Mouse (Mus musculus): ENCODE results near the gene Skp1a.
"Not testable (repeated sequence)": the region's sequence is repeated elsewhere in the genome, so short reads cannot be mapped to it uniquely, and the experiment has no call there.

The Skp1a gene

DNA sequence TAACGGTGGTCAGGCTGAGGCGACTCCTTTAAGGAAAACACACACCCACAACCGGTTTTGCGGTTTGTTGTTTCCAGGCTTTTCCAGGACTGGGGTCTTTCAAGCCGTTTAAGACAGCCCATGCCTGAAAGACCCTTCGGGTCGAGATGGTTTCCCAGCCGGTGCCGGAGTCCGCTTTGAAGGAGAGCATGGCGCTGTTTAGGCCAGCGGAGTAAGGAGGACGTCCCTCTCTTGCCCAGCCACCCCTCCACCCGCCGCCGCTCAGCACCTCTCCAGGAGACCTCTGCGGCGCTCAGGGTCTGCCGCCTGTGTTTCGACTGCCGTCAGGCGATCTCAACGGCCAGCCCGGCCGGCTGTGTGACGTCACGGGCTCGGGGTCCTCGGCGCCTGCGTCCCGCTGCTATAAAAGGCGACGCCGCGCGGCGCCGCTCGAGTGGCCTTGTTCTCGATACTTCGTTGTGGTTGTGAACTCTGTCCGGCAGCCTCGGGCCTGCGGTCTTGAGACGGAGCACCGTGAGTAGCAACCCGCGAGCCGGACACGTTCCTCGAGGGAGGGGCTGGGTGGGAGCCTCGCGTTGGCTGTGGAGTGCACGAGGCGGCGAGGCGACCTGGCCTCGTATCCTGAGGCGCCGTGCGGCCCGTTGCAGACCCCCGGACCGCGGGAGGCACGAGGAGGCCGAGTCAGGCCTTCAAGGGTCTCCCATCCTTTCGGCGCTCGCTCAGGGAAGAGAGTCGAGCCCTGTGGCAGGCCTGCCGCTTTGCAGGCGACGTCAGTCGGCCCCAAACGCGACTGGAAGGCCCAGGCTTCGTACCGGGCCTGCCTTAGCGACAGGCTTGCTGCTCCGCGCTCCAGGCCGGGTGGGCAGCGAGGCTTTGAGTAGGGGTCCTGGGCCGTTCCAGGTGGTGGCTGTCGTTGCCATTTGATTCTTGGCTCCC, at the start of gene Skp1a:
Gene Skp1a, plus strand, starts transcription at position 390 of the 936 bp plus-strand sequence.
- peak; percentile 97 for DNase-seq (ENCODE audit: low spot score)

DNA sequence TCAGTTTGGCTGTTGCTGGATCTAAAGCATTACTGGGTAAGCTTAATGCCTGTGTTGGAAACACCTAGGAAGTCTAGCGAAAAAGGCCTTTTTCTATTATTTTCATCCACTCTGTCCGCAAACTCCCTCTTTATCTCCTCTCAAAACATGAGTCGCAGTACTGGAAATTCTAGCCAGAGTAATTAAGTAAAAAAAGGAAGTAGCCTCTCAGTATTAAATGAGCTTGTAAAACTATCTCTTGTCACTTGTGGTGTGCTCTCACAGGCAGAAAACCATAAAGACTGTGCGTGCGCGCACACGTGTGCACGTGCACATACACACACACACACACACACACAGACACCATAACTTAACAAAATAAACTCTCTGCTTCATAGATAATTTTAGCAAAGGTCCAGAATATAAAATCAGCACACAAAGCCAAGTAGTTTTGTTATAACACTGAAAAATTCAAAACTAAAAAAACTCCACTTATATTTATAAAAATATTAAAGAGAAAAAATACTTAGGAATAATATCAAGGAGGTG, 35.2 kb upstream of the Skp1a start:
- DNase-seq (ENCODE audit: low spot score) = not testable (repeated sequence)

DNA sequence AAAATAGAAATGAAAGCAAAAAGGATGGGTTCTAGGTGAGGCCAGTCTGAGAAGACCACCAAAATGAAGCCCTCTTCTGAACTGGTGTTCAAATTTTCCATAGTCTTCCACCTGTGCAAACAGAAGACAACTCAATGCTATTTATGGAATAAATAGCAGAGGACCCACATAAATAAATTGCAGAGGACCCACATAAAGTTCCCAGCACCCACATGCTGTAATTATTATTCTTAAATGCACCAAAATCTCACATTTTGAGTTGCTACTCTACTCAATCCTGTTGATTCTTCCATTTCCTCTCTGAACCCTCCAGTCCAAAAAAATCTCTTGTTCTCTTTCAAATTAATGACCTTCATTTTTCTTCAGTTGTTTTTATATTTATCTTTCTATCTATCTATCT, 17.9 kb upstream of the Skp1a start, which contains the start of gene Olfr1371:
Gene Olfr1371, minus strand, starts transcription at position 101 of the 400 bp plus-strand sequence.
- DNase-seq (ENCODE audit: low spot score) = no peak

DNA sequence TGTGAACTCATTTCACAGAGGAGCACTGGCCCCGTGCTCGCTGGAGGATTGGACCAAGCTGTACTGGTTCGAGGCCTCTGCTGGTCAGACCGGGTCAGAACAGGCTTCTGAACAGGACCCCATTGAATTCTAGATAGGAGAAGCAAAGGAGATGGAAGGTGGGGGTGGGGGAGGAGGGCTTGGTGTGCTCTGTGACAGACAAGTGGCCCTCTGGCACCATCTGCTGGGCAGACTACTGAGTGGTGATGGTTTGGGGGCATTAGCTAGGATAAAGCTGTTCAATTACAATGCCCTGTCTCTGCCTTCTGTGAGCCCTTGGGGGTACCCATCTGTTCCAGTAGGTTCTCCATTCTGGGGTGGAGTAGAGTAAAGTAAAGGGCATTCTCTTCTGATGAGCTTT, 11.5 kb upstream of the Skp1a start:
- peak; percentile 74 for DNase-seq (ENCODE audit: low spot score)

DNA sequence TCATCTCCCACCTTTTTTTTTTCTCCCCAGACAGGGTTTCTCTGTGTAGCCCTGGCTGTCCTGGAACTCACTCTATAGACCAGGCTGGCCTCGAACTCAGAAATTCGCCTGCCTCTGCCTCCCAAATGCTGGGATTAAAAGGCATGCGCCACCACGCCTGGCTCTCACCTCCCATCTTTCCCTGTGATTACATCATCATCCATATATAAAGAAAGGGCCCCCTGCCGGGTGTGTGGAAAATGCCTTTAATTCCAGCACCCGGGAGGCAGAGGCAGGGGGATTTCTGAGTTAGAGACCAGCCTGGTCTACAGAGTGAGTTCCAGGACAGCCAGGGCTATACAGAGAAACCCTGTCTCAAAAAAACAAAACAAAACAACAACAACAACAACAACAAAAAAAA, 9.9 kb upstream of the Skp1a start:
- DNase-seq (ENCODE audit: low spot score) = not testable (repeated sequence)

- no peak for DNase-seq (ENCODE audit: low spot score)
These were observed 8.9 kb upstream of the Skp1a start for GRCm38 (mm10) chr11:52222891-52223290.

DNA sequence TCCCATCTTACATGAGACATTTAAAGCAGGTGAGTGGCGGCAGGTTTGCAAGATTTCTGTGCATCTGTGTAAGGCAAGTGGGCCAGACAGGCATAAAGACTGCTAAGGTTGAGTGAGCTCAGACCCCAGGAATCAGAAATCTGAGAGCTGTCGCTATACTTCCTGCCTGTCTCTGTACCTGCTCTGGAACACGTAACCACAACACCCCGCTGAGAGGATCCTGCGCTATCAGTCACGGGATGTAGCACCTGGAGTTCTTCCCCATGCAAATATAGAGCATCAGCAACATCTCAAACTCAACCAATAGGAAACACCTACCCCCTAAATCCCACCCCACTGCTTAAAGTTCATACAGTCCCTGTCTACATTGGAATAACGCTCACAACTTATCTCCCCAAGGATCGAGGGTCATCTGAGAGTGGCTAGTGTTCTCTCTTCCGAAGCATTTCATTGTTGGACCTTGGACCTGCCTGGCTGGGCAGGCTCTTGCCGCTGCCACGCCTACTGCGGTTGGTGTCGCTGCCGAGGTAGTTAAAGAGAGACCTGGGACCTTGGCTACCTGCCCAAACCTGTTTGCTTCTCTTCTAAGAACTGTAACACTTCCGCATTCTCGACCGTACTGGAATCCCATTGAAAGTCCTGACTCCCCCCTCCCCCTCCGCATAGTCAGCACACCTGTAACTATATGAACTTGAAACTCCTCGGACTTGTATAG, 7.7 kb upstream of the Skp1a start:
- no peak for DNase-seq (ENCODE audit: low spot score)

DNA sequence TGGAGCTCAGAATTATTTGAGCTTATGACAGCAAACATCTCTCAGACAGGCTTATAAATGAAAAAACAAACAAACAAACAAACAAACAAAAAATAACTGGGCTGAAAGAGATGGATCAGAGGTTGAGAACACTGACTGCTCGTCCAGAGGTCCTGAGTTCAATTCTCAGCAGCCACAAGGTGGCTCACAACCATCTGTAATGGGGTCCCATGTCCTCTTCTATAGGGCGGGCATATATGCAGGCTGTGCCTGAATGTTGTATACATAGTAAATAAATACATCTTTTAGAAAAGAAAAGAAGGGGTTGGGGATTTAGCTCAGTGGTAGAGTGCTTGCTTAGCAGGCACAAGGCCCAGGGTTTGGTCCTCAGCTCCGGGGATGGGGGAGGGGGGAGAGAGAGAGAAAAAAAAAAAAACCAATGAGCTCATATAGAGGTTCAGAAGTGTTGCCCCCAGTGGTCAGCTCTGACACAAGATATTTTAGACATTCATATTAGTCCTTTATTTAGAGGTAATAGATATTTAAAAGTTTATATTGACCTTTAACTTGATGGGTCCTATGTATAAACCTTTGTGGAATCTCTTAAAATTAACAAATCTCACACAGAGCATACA, 5.7 kb upstream of the Skp1a start:
- no peak for DNase-seq (ENCODE audit: low spot score)

DNA sequence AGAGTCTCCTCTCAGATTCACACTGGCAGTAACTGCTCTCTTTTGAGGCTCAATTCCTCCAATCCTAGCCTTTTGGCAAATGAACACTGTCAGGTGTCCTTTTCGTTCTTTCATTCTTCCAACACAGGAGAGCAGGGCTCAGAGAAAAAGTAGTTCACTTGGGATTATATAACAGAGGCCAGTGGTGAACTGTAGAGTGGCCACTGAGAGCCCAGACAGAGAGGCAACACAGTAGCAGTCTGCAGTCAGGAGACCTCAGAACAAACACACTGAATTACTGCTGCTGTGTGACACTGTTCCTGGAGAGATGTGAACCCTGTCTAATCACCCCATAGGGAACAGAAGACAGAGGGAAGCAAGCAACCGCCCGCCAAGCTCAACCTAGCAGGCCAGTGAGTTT, 4.7 kb upstream of the Skp1a start:
- no peak for DNase-seq (ENCODE audit: low spot score)

GRCm38 (mm10) chr11:52227466-52228226, 4.1 kb upstream of the Skp1a start:
- no peak for DNase-seq (ENCODE audit: low spot score)

- DNase-seq (ENCODE audit: low spot score) = peak; percentile 58
These were observed 2.9 kb upstream of the Skp1a start for GRCm38 (mm10) chr11:52228722-52229448.

DNA sequence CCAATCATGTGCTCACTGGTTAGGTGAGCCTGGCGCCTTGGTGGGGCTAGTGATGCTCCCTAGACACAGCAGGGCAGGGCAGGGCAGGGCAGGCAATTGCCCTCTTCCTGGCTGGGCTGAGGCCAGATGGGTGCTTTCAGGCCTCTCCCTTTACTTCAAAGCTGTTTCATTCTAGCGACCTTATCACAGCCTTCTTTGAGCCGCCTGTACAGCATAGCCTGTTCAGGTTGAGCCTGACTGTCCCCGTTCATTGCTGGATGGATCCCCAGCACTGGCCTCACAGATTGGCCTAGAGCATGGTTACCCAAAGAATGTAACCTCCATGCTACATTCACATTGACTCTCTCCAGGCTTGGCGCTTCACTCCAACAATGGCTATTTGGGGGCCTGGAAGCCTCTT, 1.1 kb upstream of the Skp1a start:
- peak; percentile 27 for DNase-seq (ENCODE audit: low spot score)

DNA sequence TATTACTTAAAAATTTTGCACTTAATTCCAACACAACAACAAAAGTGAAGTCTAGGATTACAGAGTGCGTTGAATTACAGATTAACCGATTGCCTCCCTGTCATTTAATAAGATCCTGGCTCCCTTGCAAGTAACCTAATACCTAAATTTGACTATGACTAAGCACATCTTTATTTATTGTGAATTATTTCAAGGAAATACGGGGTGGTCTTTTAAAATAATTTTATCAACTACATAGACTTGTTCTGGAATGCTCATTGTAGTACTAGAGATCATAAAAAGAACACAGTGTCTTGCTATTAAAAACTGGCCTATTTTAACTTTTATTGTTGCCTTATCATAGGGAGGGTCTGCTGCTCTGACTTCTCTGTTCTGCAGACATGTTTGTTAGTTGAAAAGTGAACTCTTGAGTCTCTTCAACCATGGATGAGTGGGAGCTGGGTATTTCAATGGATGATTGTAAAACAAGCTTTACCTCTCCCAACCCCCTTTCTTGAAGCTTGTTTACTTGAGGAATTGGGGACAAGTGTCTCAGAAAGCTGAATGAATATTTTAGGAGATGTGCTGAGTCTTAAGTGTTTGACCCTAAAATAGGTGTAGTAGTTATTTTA, 1.4 kb downstream of the Skp1a start:
- DNase-seq (ENCODE audit: low spot score) = peak; percentile 32

DNA sequence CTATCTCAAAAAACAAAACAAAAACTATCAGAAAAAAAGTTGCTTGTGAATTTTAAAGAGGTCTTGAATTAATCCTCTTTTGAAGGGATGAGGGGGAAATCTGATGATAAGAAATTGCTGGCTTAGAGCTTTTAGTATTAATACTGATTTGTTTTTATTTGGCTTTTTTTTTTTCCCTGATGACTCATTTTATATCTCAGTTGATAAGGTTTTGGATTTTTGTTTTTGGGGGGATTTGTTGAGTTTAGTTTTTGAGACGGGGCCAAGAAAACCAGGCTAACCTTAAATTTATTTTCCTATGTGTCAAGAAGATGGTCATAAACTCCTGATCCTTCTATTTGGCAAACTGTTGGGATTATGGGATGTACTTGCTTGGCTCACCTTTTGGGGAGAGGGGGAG, 2.1 kb downstream of the Skp1a start:
- DNase-seq (ENCODE audit: low spot score) = no peak

GRCm38 (mm10) chr11:52234509-52234908, 2.7 kb downstream of the Skp1a start:
- peak; percentile 34 for DNase-seq (ENCODE audit: low spot score)

DNA sequence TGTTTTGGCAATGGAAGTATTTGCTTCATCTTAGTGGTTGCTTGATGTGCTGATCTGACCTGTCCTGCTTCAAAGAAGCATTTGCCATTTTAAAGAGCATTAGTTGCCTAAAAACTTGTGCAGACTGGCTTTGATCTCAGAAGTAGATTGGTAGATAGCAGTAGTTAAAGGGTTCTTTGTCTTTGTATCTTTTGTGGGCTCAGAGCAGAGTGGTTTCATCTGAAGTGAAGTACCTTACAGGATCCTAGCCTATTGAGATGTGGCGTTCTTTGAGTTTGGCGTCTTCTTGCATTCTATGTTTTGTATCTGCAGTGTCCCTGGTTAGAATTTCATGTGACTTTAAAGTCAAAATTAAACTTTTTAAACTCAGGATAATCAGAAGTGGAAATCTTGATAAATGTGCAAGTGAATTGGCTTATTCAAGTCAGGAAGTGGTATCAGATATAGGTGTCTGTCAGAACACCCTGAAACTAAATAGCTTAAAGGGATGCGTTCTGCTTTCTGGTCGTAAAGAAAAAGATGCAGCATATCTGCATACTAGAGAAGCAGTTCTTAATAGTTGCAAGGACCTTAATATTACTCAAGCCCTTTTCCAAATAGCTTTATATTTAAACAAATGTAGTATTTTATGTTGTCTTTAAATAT, 9.2 kb downstream of the Skp1a start:
- no peak for DNase-seq (ENCODE audit: low spot score)

DNA sequence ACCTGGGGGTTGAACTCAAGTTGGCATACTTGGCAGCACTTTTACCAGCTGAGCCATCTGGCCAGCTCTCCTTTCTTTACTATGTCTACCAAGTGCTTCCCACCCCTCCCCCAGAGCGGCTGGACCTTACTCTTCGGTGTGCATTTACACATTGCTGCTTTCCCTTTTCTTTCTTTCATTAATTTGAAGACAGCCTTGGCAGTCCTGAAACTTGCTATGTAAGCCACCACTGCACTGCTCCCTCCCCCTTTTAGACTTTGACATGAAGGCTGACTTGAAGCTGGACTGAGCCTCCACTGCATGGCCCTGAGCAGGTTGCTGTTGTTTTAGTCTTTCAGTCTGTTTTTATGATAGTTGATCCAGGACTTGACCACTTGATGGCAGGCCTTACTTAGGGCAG, 17.7 kb downstream of the Skp1a start:
- DNase-seq (ENCODE audit: low spot score) = no peak

DNA sequence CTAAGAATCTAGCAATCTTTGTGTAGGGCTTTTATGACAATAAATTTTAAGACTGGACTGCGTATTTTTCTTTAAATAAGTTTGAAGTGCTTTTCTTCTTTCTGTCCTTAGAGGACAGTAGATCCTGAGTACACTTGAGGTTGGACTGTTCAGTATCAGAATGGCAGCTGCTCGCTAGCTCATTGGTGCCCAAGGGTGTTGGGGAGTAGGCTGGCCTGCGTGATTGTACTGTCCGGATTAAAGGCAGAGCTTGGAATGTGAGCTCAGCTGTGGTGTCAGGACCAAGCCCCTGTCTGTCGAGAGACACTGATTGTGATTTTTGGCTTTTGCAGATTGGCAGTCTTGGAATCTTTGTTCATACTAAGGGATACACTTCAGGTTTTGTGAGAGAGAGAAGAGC, 20.0 kb downstream of the Skp1a start:
- DNase-seq (ENCODE audit: low spot score) = no peak

DNA sequence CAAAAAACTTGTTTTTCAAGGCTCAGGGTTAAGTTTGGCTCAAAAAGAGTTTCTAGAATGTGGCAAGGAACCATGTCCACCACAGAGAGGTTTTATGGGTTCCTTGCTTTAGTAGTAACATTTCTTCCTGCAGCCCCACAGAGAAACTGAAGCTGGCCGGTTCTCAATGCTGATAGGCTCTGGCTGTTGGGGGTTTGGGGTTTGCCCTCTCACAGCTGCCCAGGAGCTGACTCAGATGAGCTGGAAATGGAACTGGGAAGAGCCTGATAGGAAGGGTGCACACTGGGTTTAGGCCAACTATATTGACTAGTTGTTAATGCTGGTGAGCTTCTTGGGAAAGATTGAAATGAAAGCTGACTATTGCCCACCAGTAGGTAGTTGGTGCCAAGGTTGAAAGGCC, 20.9 kb downstream of the Skp1a start:
- no peak for DNase-seq (ENCODE audit: low spot score)

All from MN1 (cell line).